ENCODE assay signal across 14 mouse cellular contexts in genomic region chr5:139718540-139718939, GRCm38 (mm10). TPM values are rescaled to one million over a fixed set of nuclear protein-coding genes. Genes with fewer than 3 reads are reported as not detected.
DNase-seq lines count a peak whose midpoint lies in the region; ATAC-seq and TF ChIP-seq lines count a peak whose summit lies in the region.
"Had no signal": no experiment of that assay in that cellular context is flagged by ENCODE, and none has a peak within 500 bp of the region (broad histone marks: within the 10 kb centered on the region; RNA-seq: fewer than 3 reads in every experiment).

No protein-coding gene starts in this region.

- H3K36me3 ChIP-seq in liver, embryonic 13.5 days = peaks cover 88% of the 10 kb centered on the region
- no peaks in the 10 kb centered on the region for H3K36me3 ChIP-seq in hindbrain, embryonic 16.5 days (ENCODE audit: control insufficient read depth, insufficient read depth, low read length)
- H3K36me3 ChIP-seq: stomach, embryonic 15.5 days had no signal

- no peak overlapping the region for H3K9ac ChIP-seq in liver, embryonic 13.5 days
- no peak overlapping the region for H3K9ac ChIP-seq in hindbrain, embryonic 16.5 days (ENCODE audit: low read depth, low read length)
- H3K9ac ChIP-seq: embryonic facial prominence, embryonic 12.5 days; stomach, embryonic 15.5 days had no signal

- peak; percentile 52 for DNase-seq in gastrocnemius, postnatal 10 days
- DNase-seq in gastrocnemius, adult 2 months = no peak
- no peak for DNase-seq in liver, embryonic 13.5 days
- DNase-seq in liver (no peak), 3T3-L1 (ENCODE audit: low read depth, low spot score) (peak; percentile 55)
- DNase-seq in layer of hippocampus, postnatal 14 days (ENCODE audit: low spot score in 2 of 2) = no peak
- DNase-seq: cerebellum, adult 9-11 months; right cerebral cortex, postnatal 25 days had no signal

- ATAC-seq in liver, embryonic 13.5 days (ENCODE audit: low read depth) = no peak
- ATAC-seq in hindbrain, embryonic 16.5 days = peak; percentile 55; the same call in 1 of the 2 replicates
- ATAC-seq in monocyte, adult 5-6 weeks (replicated peaks; ENCODE audit: insufficient number of reproducible peaks, low FRiP score, low TSS enrichment, poor library complexity, severe bottlenecking) = no peak
- ATAC-seq: forebrain, embryonic 16.5 days had no signal

- H3K27me3 ChIP-seq in liver, embryonic 13.5 days = no peaks in the 10 kb centered on the region
- H3K27me3 ChIP-seq in hindbrain, embryonic 16.5 days (replicated peaks; ENCODE audit: control insufficient read depth, insufficient read depth, low read length) = no peaks in the 10 kb centered on the region
- H3K27me3 ChIP-seq: embryonic facial prominence, embryonic 12.5 days; megakaryocyte, embryonic 14.5 days; stomach, embryonic 15.5 days had no signal

- peaks cover 23% of the 10 kb centered on the region for H3K4me1 ChIP-seq in liver, embryonic 13.5 days (replicated peaks)
- H3K4me1 ChIP-seq in hindbrain, embryonic 16.5 days (ENCODE audit: control insufficient read depth, insufficient read depth, low read depth, low read length) = peaks cover 6% of the 10 kb centered on the region; the same call in 1 of the 2 replicates
- H3K4me1 ChIP-seq: embryonic facial prominence, embryonic 12.5 days had no signal

- intact Hi-C loops in gastrocnemius, adult 2 months (cut with DNase I) = loop anchor here (10.0 kb wide), 1 partner anchor 96 kb away; the partner anchor contains the start of gene Tmem184a

- no peak overlapping the region for H3K27ac ChIP-seq in gastrocnemius, adult 2 months
- peak overlapping the region; percentile 53; the same call in 1 of the 2 replicates for H3K27ac ChIP-seq in liver, embryonic 13.5 days
- H3K27ac ChIP-seq in hindbrain, embryonic 16.5 days (ENCODE audit: low read depth, low read length) = no peak overlapping the region; the same call in 1 of the 2 replicates
- H3K27ac ChIP-seq: embryonic facial prominence, embryonic 12.5 days; stomach, embryonic 15.5 days had no signal

- 80% methylated on average over 6 of the region's 6 CpGs for WGBS in liver, embryonic 13.5 days (ENCODE audit: insufficient replicate concordance)
- 56% methylated on average over 6 of the region's 6 CpGs for WGBS in hindbrain, embryonic 16.5 days

- no peak overlapping the region for H3K4me2 ChIP-seq in liver, embryonic 13.5 days
- H3K4me2 ChIP-seq in hindbrain, embryonic 16.5 days (ENCODE audit: low read length) = no peak overlapping the region
- H3K4me2 ChIP-seq: embryonic facial prominence, embryonic 12.5 days; stomach, embryonic 15.5 days had no signal

- H3K4me3 ChIP-seq in gastrocnemius, adult 2 months = no peak overlapping the region
- H3K4me3 ChIP-seq in liver, embryonic 13.5 days (replicated peaks) = no peak overlapping the region
- H3K4me3 ChIP-seq in hindbrain, embryonic 16.5 days (ENCODE audit: low read length) = no peak overlapping the region
- H3K4me3 ChIP-seq: embryonic facial prominence, embryonic 12.5 days; megakaryocyte, embryonic 14.5 days; stomach, embryonic 15.5 days had no signal

- H3K9me3 ChIP-seq in liver, embryonic 13.5 days (replicated peaks) = no peaks in the 10 kb centered on the region
- no peaks in the 10 kb centered on the region for H3K9me3 ChIP-seq in hindbrain, embryonic 16.5 days (ENCODE audit: control insufficient read depth, low read length)
- H3K9me3 ChIP-seq: embryonic facial prominence, embryonic 12.5 days; megakaryocyte, embryonic 14.5 days; stomach, embryonic 15.5 days had no signal

- TF ChIP-seq CTCF in gastrocnemius, adult 2 months (IDR thresholded peaks at IDR 0.05) = no peak

RNA-seq across cellular contexts. Expression of gene Micall2, which starts 17.6 kb away (rescaled TPM):
- 1 to 10 TPM; 3.8 to 5.7 TPM for total RNA-seq in gastrocnemius, postnatal 10 days (2021)
- under 1 TPM; 0.61 to 0.95 TPM for total RNA-seq in gastrocnemius, adult 2 months (2021)
- polyA plus RNA-seq in liver, embryonic 13.5 days (2015; fragmentation: Nextera tagmentation; extraction: Ambion mirVana) = 9.8 and 12.1 TPM in 2 replicates
- 12.3 and 12.9 TPM in 2 replicates for polyA plus RNA-seq in hindbrain, embryonic 16.5 days (2015; fragmentation: Nextera tagmentation; extraction: Ambion mirVana)
- total RNA-seq in monocyte, adult 5-6 weeks (2017) = 0.57 to 5.3 TPM in 2 of 3 replicates, not detected in the other
- total RNA-seq in layer of hippocampus, postnatal 14 days (2021) = 1 to 10 TPM; 2.5 to 2.6 TPM

RNA-seq across cellular contexts. Expression of gene Ints1, which starts 56.9 kb away (rescaled TPM):
- total RNA-seq in gastrocnemius, postnatal 10 days (2021) = 10 to 100 TPM; 36.4 to 36.7 TPM
- 10 to 100 TPM; 32.8 to 40.4 TPM for total RNA-seq in gastrocnemius, adult 2 months (2021)
- 12.7 and 13.8 TPM in 2 replicates for polyA plus RNA-seq in liver, embryonic 13.5 days (2015; fragmentation: Nextera tagmentation; extraction: Ambion mirVana)
- polyA plus RNA-seq in hindbrain, embryonic 16.5 days (2015; fragmentation: Nextera tagmentation; extraction: Ambion mirVana) = 27.1 and 32.6 TPM in 2 replicates
- total RNA-seq in monocyte, adult 5-6 weeks (2017) = 28.1 to 36.6 TPM (median 32.7 TPM) in 3 replicates
- 10 to 100 TPM; 83.6 to 97.2 TPM for total RNA-seq in layer of hippocampus, postnatal 14 days (2021)

Comparison
In these comparisons a context has a peak if more than half of its experiments do, and no peak if none do; other contexts are left out.
1. DNase-seq: peak in gastrocnemius, postnatal 10 days (single experiment) and 3T3-L1 (single experiment); none in gastrocnemius, adult 2 months (single experiment), liver, embryonic 13.5 days (single experiment), liver (single experiment) and layer of hippocampus, postnatal 14 days (0 of 2).